Mouse (Mus musculus) heart, embryonic 13.5 days (tissue): ENCODE measurements at regions not wholly inside any gene's neighbourhood (a gene's known extent, or its start where the extent isn't known, plus 50 kb on each side); places are given as distances from the start of the nearest gene placed in this dataset.

Experiments
- ATAC-seq: fragments of 200-750 bp; cut with Nextera tagmentation; 2 replicates; pipeline ENCODE4 v1.8.0; 2017; ENCODE audit warnings: moderate TSS enrichment; ENCODE audit not compliant: insufficient number of reproducible peaks, low FRiP score, low TSS enrichment; ENCODE audit errors: extremely low read depth
- H3K27ac ChIP-seq: fragments of 300-500 bp; sonication (generic); replicated peaks from 2 replicates; pipeline ENCODE4 v1.5.1; 2015; ENCODE audit warnings: moderate library complexity, mild to moderate bottlenecking, inconsistent platforms
- H3K27me3 ChIP-seq: fragments of 300-500 bp; sonication (generic); replicated peaks from 2 replicates; pipeline ENCODE4 v1.6.1; 2015; ENCODE audit warnings: mild to moderate bottlenecking, inconsistent platforms
- H3K36me3 ChIP-seq: fragments of 300-500 bp; sonication (generic); 2 replicates; pipeline ENCODE4 v1.6.1; 2015; ENCODE audit warnings: mild to moderate bottlenecking, inconsistent platforms
- H3K4me1 ChIP-seq: fragments of 300-500 bp; sonication (generic); 2 replicates; pipeline ENCODE4 v1.6.1; 2015; ENCODE audit warnings: inconsistent platforms
- H3K4me2 ChIP-seq: fragments of 300-500 bp; sonication (generic); 2 replicates; pipeline ENCODE4 v1.6.1; 2015; ENCODE audit warnings: inconsistent platforms, mild to moderate bottlenecking, moderate library complexity
- H3K4me3 ChIP-seq: fragments of 300-500 bp; sonication (generic); 2 replicates; pipeline ENCODE4 v1.5.1; 2015; ENCODE audit warnings: moderate library complexity, mild to moderate bottlenecking, inconsistent platforms
- H3K9ac ChIP-seq: fragments of 300-500 bp; sonication (generic); 2 replicates; pipeline ENCODE4 v1.6.1; 2015; ENCODE audit warnings: inconsistent platforms, mild to moderate bottlenecking, moderate library complexity
- H3K9me3 ChIP-seq: fragments of 300-500 bp; sonication (generic); 2 replicates; pipeline ENCODE4 v1.6.1; 2016; ENCODE audit warnings: inconsistent platforms
- WGBS: fragments of 180-500 bp; shearing (Covaris S2); methylation state at CpG from one replicate; pipeline ENCODE4 v1.1.7; 2015; ENCODE audit warnings: mixed read lengths; 5-methylcytosine and 5-hydroxymethylcytosine counted together

DNA sequence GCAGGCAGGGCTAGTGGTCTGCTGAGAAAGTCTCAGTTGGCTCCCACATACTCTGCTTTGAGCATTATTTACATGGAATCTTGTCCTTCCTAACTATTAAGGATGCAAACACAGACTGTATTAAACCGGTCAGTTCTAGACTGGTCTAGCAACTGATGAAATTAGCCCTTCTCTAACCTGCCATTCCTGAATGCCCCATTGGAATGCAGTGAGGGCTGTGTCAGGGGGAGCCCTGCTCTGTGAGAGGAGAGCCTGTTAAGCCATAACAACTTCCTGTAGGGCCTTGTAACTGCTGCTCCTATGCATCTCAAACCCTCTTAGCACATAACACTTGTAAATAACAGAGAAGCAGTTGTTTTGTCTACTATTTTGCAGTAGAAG is 114.7 kb upstream of the Peli2 start:
- Histone ChIP-seq H3K4me3 (no peak overlapping the region), H3K36me3 (no peaks in the 10 kb centered on the region), H3K27ac (no peak overlapping the region), H3K9me3 (no peaks in the 10 kb centered on the region), H3K27me3 (no peaks in the 10 kb centered on the region), H3K9ac (no peak overlapping the region), H3K4me1 (no peaks in the 10 kb centered on the region), H3K4me2 (no peak overlapping the region)
- ATAC-seq, result no peak
- 69% methylated on average over 1 of the region's 1 CpGs for WGBS

- Histone ChIP-seq H3K27me3 (no peaks in the 10 kb centered on the region), H3K9me3 (no peaks in the 10 kb centered on the region), H3K9ac (no peak overlapping the region), H3K4me3 (no peak overlapping the region), H3K27ac (no peak overlapping the region), H3K4me2 (no peak overlapping the region), H3K36me3 (no peaks in the 10 kb centered on the region), H3K4me1 (no peaks in the 10 kb centered on the region)
- ATAC-seq, result no peak
- 53% methylated on average over 2 of the region's 2 CpGs for WGBS
These were observed 108.0 kb upstream of the Peli2 start for GRCm38 (mm10) chr14:48012361-48013215.

DNA sequence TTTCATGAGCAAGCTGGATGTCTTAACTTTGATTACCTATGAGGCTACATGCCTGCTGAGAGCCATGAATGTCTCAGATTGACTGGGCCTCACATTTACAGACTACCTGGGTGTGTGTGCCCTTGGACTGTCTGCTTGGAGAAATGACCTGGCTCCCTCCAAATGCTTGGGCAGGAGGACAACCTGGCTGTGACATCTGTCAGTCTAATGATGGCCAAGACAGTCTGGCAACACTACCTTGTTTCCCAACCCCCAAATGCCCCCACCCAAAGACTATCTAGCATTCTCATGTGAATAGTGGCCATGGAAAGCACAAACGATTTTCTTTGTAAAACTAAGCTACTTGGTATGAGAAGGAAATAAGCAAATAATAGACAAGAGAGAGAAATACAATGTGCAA is 107.2 kb upstream of the Peli2 start:
- Histone ChIP-seq H3K9me3 (no peaks in the 10 kb centered on the region), H3K4me3 (no peak overlapping the region), H3K4me2 (no peak overlapping the region), H3K9ac (no peak overlapping the region), H3K27ac (no peak overlapping the region), H3K27me3 (no peaks in the 10 kb centered on the region), H3K4me1 (no peaks in the 10 kb centered on the region), H3K36me3 (no peaks in the 10 kb centered on the region)
- 64% methylated on average over 1 of the region's 1 CpGs for WGBS
- no peak for ATAC-seq

- no peak for ATAC-seq
- H3K9ac ChIP-seq, result no peak overlapping the region
- no peaks in the 10 kb centered on the region for H3K27me3 ChIP-seq
- H3K4me2 ChIP-seq, result no peak overlapping the region
- no peaks in the 10 kb centered on the region for H3K9me3 ChIP-seq
- WGBS, result 61% methylated on average over 2 of the region's 2 CpGs
- H3K36me3 ChIP-seq, result no peaks in the 10 kb centered on the region
- no peak overlapping the region for H3K27ac ChIP-seq
- H3K4me1 ChIP-seq, result no peaks in the 10 kb centered on the region
- H3K4me3 ChIP-seq, result no peak overlapping the region
These were observed 105.8 kb upstream of the Peli2 start for GRCm38 (mm10) chr14:48014776-48015175.

DNA sequence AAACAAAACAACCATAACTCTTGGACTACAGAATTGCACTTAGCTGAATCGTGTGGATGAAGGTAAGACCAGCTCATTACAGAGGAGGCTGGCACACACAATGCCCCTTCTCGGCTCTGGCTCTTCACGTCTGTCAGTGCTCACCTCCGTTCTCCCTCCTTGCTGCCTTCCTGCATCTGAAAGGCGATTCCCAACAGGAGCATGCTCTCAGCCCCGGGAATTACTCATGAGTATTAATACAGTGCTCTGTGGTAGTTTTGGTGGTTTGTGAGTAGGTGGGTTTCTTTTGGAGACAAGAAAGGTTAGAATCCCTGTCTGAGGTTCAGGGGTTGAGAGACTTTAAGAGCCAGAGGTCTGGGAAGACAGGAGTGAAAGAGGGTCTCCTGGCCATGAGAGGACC is 102.7 kb upstream of the Peli2 start:
- WGBS, result 66% methylated on average over 6 of the region's 6 CpGs
- H3K36me3 ChIP-seq, result no peaks in the 10 kb centered on the region
- H3K9me3 ChIP-seq, result no peaks in the 10 kb centered on the region
- H3K27me3 ChIP-seq, result no peaks in the 10 kb centered on the region
- no peaks in the 10 kb centered on the region for H3K4me1 ChIP-seq
- H3K27ac ChIP-seq, result no peak overlapping the region
- H3K4me3 ChIP-seq, result no peak overlapping the region
- no peak overlapping the region for H3K9ac ChIP-seq
- no peak overlapping the region for H3K4me2 ChIP-seq
- ATAC-seq, result no peak

GRCm38 (mm10) chr14:48019331-48019730 is 101.3 kb upstream of the Peli2 start:
- no peaks in the 10 kb centered on the region for H3K27me3 ChIP-seq
- no peak overlapping the region for H3K4me2 ChIP-seq
- H3K27ac ChIP-seq, result no peak overlapping the region
- H3K4me3 ChIP-seq, result no peak overlapping the region
- no peaks in the 10 kb centered on the region for H3K4me1 ChIP-seq
- 65% methylated on average over 5 of the region's 5 CpGs for WGBS
- no peak for ATAC-seq
- no peaks in the 10 kb centered on the region for H3K9me3 ChIP-seq
- no peaks in the 10 kb centered on the region for H3K36me3 ChIP-seq
- H3K9ac ChIP-seq, result no peak overlapping the region

- no peak overlapping the region for H3K9ac ChIP-seq
- no peaks in the 10 kb centered on the region for H3K27me3 ChIP-seq
- H3K27ac ChIP-seq, result no peak overlapping the region
- H3K4me1 ChIP-seq, result no peaks in the 10 kb centered on the region
- no peak overlapping the region for H3K4me3 ChIP-seq
- H3K36me3 ChIP-seq, result no peaks in the 10 kb centered on the region
- WGBS, result 73% methylated on average over 4 of the region's 4 CpGs
- no peaks in the 10 kb centered on the region for H3K9me3 ChIP-seq
- ATAC-seq, result no peak
- H3K4me2 ChIP-seq, result no peak overlapping the region
These were observed 98.4 kb upstream of the Peli2 start for GRCm38 (mm10) chr14:48022271-48022670.

- ATAC-seq, result no peak
- no peak overlapping the region for H3K9ac ChIP-seq
These were observed 96.5 kb upstream of the Peli2 start for GRCm38 (mm10) chr14:48024051-48024693.

DNA sequence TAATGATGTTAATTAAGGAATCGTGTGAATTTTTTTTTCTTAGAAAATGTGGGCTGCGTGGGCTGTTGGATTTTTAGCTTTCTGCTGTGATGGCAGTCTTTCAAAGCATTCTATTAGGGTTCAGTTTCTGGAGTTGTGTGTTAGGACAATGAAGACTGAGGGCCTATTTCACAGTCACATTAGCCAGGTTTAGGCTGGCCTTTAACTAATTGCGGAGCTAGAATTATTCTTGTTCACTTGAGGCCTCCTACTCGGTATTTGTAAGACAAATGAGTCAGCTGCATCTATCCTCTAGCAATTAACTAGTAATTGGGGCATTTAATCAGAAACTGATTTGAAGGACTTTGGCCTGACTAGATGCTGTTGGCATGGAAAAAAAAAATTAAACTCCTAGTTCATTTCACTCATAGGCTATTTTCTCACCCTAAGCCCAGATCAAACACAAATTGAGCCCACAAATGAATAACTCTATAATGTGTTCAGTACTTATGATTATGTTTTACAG is 81.3 kb upstream of the Peli2 start:
- no peak overlapping the region for H3K4me3 ChIP-seq
- WGBS, result 76% methylated on average over 4 of the region's 4 CpGs
- ATAC-seq, result no peak
- H3K4me1 ChIP-seq, result no peaks in the 10 kb centered on the region
- H3K9me3 ChIP-seq, result no peaks in the 10 kb centered on the region
- no peak overlapping the region for H3K27ac ChIP-seq
- no peaks in the 10 kb centered on the region; the same call in 1 of the 2 replicates for H3K27me3 ChIP-seq
- no peak overlapping the region for H3K9ac ChIP-seq
- H3K4me2 ChIP-seq, result no peak overlapping the region
- no peaks in the 10 kb centered on the region for H3K36me3 ChIP-seq

More at GRCm38 (mm10) chr14:48024051-48024693, 96.5 kb upstream of the Peli2 start:
- Histone ChIP-seq H3K36me3 (no peaks in the 10 kb centered on the region), H3K4me2 (no peak overlapping the region), H3K27ac (no peak overlapping the region), H3K27me3 (no peaks in the 10 kb centered on the region), H3K4me1 (no peaks in the 10 kb centered on the region), H3K9me3 (no peaks in the 10 kb centered on the region), H3K4me3 (no peak overlapping the region)
- 62% methylated on average over 8 of the region's 8 CpGs for WGBS

- 79% methylated on average over 9 of the region's 9 CpGs for WGBS
- Histone ChIP-seq H3K9me3 (no peaks in the 10 kb centered on the region), H3K36me3 (no peaks in the 10 kb centered on the region), H3K4me2 (no peak overlapping the region), H3K27ac (no peak overlapping the region), H3K9ac (no peak overlapping the region), H3K4me1 (no peaks in the 10 kb centered on the region), H3K27me3 (no peaks in the 10 kb centered on the region), H3K4me3 (no peak overlapping the region)
- no peak for ATAC-seq
These were observed 74.5 kb upstream of the Peli2 start for GRCm38 (mm10) chr14:48046094-48046493.

DNA sequence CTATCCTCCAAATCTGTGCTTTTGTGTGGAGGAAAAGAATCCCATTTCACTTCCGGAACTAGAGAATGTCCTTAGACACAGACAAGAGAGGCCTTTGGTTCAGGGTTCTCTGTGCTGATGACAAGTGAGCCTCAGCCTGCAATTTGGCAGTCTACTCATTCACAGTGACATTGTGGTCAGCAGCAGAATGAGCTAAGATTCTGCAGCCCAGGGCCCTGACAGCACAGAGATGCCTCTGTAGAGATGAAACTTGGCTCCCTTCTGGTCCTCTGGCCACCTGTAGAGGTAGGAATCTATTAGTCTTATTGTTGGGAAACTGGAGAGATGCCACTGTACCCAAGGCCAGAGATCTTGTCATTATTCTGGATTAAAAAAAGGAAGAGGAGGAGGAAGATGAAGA is 73.8 kb upstream of the Peli2 start:
- no peak overlapping the region for H3K4me3 ChIP-seq
- H3K4me1 ChIP-seq, result no peaks in the 10 kb centered on the region
- H3K36me3 ChIP-seq, result no peaks in the 10 kb centered on the region
- H3K4me2 ChIP-seq, result no peak overlapping the region
- H3K9me3 ChIP-seq, result no peaks in the 10 kb centered on the region
- no peak overlapping the region for H3K27ac ChIP-seq
- no peak overlapping the region for H3K9ac ChIP-seq
- 84% methylated on average over 1 of the region's 1 CpGs for WGBS
- ATAC-seq, result no peak
- H3K27me3 ChIP-seq, result no peaks in the 10 kb centered on the region
